Mouse (Mus musculus) layer of hippocampus, postnatal 14 days (tissue): ENCODE data around the gene Zkscan8. TPM values are rescaled to one million over a fixed set of nuclear protein-coding genes. Genes with fewer than 3 reads are reported as not detected.

ENCODE experiments used
- total RNA-seq, 2 experiments: library from RNA; stranded (reverse); gene quantifications; 2 replicates each; pipeline ENCODE4 v1.2.3; 2021

Gene Zkscan8
- total RNA-seq, 2 experiments from 2014 or later: 16.2 to 16.9 TPM

Other genes with a start within 250 kb of the Zkscan8 start
- not detected for gene Gpx5, start 238.4 kb downstream of the Zkscan8 start, total RNA-seq
- gene Gpx6, start 219.0 kb downstream of the Zkscan8 start, total RNA-seq: not detected
- not detected for gene Olfr1367, start 184.2 kb downstream of the Zkscan8 start, total RNA-seq
- gene Zscan12, start 168.3 kb downstream of the Zkscan8 start, total RNA-seq: 1 to 10 TPM; 8.3 to 9.0 TPM
- 10 to 100 TPM; 37.5 to 37.6 TPM for gene Zkscan3, start 128.4 kb downstream of the Zkscan8 start, total RNA-seq
- gene Pgbd1, start 90.1 kb downstream of the Zkscan8 start, total RNA-seq: 1 to 10 TPM; 1.3 TPM
- gene Zscan26, start 77.4 kb downstream of the Zkscan8 start, total RNA-seq: 10 to 100 TPM; 33.9 to 35.6 TPM
- under 1 TPM; 0.69 to 0.74 TPM for gene Nkapl, start 62.6 kb downstream of the Zkscan8 start, total RNA-seq
- gene Zkscan4, start 52.2 kb downstream of the Zkscan8 start, total RNA-seq: 1 to 10 TPM; 6.7 to 7.7 TPM
- not detected for gene Gm10065, start 51.7 kb downstream of the Zkscan8 start, total RNA-seq
- 10 to 100 TPM; 15.9 to 17.4 TPM for gene AK157302, start 35.9 kb downstream of the Zkscan8 start, total RNA-seq
- 10 to 100 TPM; 64.8 to 76.7 TPM for gene Gm11273, start 29.7 kb downstream of the Zkscan8 start, total RNA-seq
- gene Olfr1366, start 11.7 kb upstream of the Zkscan8 start, total RNA-seq: not detected
- not detected for gene Olfr1535, start 28.8 kb upstream of the Zkscan8 start, total RNA-seq
- gene Olfr1364, start 50.6 kb upstream of the Zkscan8 start, total RNA-seq: not detected
- gene Olfr1362, start 82.9 kb upstream of the Zkscan8 start, total RNA-seq: not detected
- not detected for gene Olfr11, start 111.4 kb upstream of the Zkscan8 start, total RNA-seq
- not detected for gene Olfr1361, start 132.3 kb upstream of the Zkscan8 start, total RNA-seq
- not detected for gene Olfr1360, start 146.3 kb upstream of the Zkscan8 start, total RNA-seq
- not detected for gene Olfr1359, start 167.0 kb upstream of the Zkscan8 start, total RNA-seq
- 10 to 100 TPM; 31.7 to 51.2 TPM for gene Hist1h2bl, start 185.0 kb upstream of the Zkscan8 start, total RNA-seq
- gene Hist1h2ai, start 185.3 kb upstream of the Zkscan8 start, total RNA-seq: 10 to 100 TPM; 17.4 to 55.0 TPM
- 10 to 100 TPM; 68.2 to 84.2 TPM for gene Hist1h3h, start 186.5 kb upstream of the Zkscan8 start, total RNA-seq
- 10 to 100 TPM in 1 of 2 experiments, 1 to 10 TPM in 1; 8.6 to 12.7 TPM for gene Hist1h2bm, start 190.9 kb upstream of the Zkscan8 start, total RNA-seq
- gene Hist1h4j, start 203.9 kb upstream of the Zkscan8 start, total RNA-seq: 10 to 100 TPM; 14.3 to 15.3 TPM
- 100 to 1,000 TPM; 229 to 266 TPM for gene Hist1h4k, start 219.4 kb upstream of the Zkscan8 start, total RNA-seq
- gene Hist1h2ak, start 222.7 kb upstream of the Zkscan8 start, total RNA-seq: 10 to 100 TPM; 17.1 to 19.9 TPM
- 10 to 100 TPM; 18.8 to 20.0 TPM for gene Hist1h2bn, start 223.0 kb upstream of the Zkscan8 start, total RNA-seq
- gene Hist1h1b, start 249.5 kb upstream of the Zkscan8 start, total RNA-seq: 10 to 100 TPM; 10.5 to 20.6 TPM